Mouse (Mus musculus): ENCODE results near the gene Dnaaf3. TPM values are rescaled to one million over a fixed set of nuclear protein-coding genes. Genes with fewer than 3 reads are reported as not detected.
"Not testable (repeated sequence)": the region's sequence is repeated elsewhere in the genome, so short reads cannot be mapped to it uniquely, and the experiment has no call there.

Dnaaf3 gene
- total RNA-seq (2014; fragmentation: Nextera tagmentation) (1.6 and 2.8 TPM in 2 replicates), total RNA-seq (2017) (0.23 TPM in 1 of 2 replicates, not detected in the other)

DNA sequence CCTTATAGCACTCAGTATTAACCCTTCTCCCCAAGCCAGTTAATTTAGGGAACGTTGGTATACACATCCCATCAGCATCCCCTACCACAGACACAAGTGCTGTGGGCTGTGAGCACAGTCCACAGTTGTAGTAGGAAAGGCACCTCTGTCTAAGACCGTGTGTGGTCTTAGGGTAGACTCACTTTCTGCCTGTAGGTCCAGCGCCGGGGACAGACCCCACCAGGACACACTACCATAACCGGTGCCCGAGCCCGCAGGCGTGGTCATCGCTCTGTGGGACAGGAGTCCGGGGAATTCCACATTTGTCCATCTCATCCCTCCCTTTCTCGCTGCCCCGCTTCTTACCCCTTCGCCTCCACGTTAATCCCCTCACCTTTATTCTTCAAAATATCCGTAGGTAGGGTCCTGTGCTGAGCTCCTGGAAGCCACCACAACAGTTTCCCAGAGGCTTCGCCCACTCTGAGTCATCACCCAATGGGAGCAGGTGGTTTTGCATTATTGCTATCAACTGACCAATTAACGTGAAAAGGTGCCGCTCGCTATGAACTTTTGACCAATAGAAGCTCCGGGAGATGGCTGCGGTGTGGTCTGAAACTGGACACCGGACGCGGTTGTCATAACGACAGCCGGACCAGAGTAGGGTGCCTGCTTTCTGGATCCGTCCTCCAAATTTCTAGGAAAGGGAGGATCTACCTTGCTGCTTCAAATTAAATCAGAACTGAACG lies at the start of gene Dnaaf3:
Gene Dnaaf3 (minus strand): TSS at position 449 of the 725 bp plus-strand sequence.
- ATAC-seq (replicated peaks; ENCODE audit: low FRiP score, low TSS enrichment, poor library complexity, severe bottlenecking), result peak; percentile 91

- ATAC-seq (replicated peaks; ENCODE audit: low FRiP score, low TSS enrichment, poor library complexity, severe bottlenecking), result not testable (repeated sequence)
Measured at GRCm38 (mm10) chr7:4581481-4581880, 49.2 kb upstream of the Dnaaf3 start.

- ATAC-seq (replicated peaks; ENCODE audit: low FRiP score, low TSS enrichment, poor library complexity, severe bottlenecking), result not testable (repeated sequence)
Measured at GRCm38 (mm10) chr7:4572361-4572760, 40.1 kb upstream of the Dnaaf3 start.

DNA sequence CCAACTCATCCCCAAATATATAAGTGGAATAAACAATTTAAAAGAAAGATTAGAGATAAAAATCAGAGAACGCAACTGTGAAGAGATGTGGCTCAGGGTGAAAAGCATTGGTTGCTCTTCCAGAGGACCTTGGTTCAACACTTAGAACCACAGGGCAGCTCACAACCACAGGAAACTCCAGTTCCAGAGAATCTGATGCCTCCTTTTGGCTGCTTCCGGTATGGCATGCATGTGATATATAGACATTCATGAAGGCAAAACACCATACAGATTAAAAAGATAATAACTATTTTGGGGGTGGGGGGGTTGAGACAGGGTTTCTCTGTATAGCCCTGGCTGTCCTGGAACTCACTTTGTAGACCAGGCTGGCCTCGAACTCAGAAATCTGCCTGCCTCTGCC lies 30.4 kb upstream of the Dnaaf3 start:
- no peak for ATAC-seq (replicated peaks; ENCODE audit: low FRiP score, low TSS enrichment, poor library complexity, severe bottlenecking)

DNA sequence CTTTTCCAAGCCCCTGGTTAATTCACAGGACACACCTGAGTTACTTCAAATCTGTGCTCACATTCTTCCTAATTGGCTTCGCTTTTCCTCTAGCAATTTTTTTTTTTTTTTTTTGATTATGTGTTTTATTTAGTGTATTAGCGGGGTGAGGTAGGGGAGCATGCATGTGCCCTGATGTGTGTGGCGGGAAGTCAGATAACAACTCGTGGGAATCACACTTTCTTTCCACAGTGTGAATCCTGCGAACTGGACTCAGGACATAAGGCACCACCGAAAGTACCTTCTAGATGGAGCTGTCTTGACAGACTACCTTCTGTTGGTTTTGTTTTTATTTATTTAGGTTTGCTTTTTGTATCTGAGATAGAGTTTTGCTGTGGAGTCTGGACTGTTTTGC lies 24.9 kb upstream of the Dnaaf3 start:
- ATAC-seq (replicated peaks; ENCODE audit: low FRiP score, low TSS enrichment, poor library complexity, severe bottlenecking), result no peak

- ATAC-seq (replicated peaks; ENCODE audit: low FRiP score, low TSS enrichment, poor library complexity, severe bottlenecking), result peak; percentile 97
Measured at GRCm38 (mm10) chr7:4556256-4557166, 24.3 kb upstream of the Dnaaf3 start.

- peak; percentile 26 for ATAC-seq (replicated peaks; ENCODE audit: low FRiP score, low TSS enrichment, poor library complexity, severe bottlenecking)
Measured at GRCm38 (mm10) chr7:4547221-4547641, 15.0 kb upstream of the Dnaaf3 start, which contains the start of gene Syt5. TSS of gene Syt5 (minus strand) at chr7:4547541.

GRCm38 (mm10) chr7:4546591-4547131 lies 14.4 kb upstream of the Dnaaf3 start:
- ATAC-seq (replicated peaks; ENCODE audit: low FRiP score, low TSS enrichment, poor library complexity, severe bottlenecking), result peak; percentile 45; the same call in 1 of the 2 replicates

DNA sequence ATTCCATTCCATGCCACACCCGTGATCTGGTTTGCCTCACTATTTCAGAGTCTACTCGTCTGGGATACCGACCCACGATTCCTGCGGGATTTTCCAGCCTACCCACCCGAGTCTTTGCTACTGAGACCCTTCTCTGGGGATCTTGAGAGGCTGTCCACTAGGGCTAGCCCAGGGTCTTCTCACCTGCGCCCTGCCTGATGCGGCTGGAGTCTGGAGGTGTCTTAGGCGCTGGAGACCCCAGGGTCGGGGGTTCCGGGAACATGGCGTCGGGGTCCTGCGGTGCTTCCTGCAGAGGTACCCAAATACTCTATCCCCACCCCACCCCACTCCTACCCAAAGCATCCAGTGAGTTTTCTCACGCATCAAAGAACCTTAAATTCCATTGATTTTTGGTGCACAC lies 13.8 kb upstream of the Dnaaf3 start:
- ATAC-seq (replicated peaks; ENCODE audit: low FRiP score, low TSS enrichment, poor library complexity, severe bottlenecking), result no peak

DNA sequence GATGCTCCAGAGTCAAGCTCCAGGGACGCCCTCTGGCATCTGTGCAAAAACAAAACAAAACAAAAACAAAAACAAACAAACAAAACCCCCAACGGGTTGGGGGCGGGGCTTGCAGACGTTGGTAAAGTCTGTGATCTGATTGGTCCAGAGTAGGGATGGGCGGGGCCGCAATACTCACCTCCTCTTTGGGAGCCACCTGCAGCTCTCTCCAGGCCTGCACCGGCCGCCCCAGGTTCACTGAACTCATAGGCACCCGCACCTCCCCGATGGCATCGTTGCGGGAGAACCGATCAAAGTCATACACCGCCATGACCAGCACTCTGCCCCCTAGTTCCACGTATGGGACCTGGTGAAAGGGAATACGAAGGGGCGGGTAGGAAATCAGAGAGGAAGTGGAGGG lies 9.8 kb upstream of the Dnaaf3 start:
- no peak for ATAC-seq (replicated peaks; ENCODE audit: low FRiP score, low TSS enrichment, poor library complexity, severe bottlenecking)

- ATAC-seq (replicated peaks; ENCODE audit: low FRiP score, low TSS enrichment, poor library complexity, severe bottlenecking), result no peak
Measured at GRCm38 (mm10) chr7:4541344-4541743, 9.1 kb upstream of the Dnaaf3 start.

DNA sequence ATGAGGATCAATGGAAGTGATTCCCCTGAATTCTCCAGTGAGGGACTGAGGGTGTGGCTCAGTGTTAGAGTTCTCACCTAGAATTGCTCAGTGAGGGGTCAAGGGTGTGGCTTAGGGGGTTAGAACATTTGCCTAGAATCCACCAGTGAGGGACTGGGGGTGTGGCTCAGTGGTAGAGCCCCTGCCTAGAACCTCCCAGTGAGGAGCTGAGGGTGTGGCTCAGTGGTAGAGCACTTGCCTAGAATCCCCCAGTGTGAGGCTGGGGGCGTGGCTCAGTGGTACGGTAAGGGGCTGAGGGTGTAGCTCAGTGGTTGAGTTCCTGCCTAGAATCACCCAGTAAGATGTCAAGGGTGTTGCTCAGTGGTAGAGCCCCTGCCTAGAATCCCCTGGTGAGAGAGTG lies 6.8 kb upstream of the Dnaaf3 start:
- no peak for ATAC-seq (replicated peaks; ENCODE audit: low FRiP score, low TSS enrichment, poor library complexity, severe bottlenecking)

- no peak for ATAC-seq (replicated peaks; ENCODE audit: low FRiP score, low TSS enrichment, poor library complexity, severe bottlenecking)
Measured at GRCm38 (mm10) chr7:4537181-4537580, 4.9 kb upstream of the Dnaaf3 start.

- ATAC-seq (replicated peaks; ENCODE audit: low FRiP score, low TSS enrichment, poor library complexity, severe bottlenecking), result no peak
Measured at GRCm38 (mm10) chr7:4536369-4536768, 4.1 kb upstream of the Dnaaf3 start.

- not testable (repeated sequence) for ATAC-seq (replicated peaks; ENCODE audit: low FRiP score, low TSS enrichment, poor library complexity, severe bottlenecking)
Measured at GRCm38 (mm10) chr7:4530166-4530565, 2.1 kb downstream of the Dnaaf3 start.

GRCm38 (mm10) chr7:4527302-4527689 lies 5.0 kb downstream of the Dnaaf3 start:
- no peak for ATAC-seq (replicated peaks; ENCODE audit: low FRiP score, low TSS enrichment, poor library complexity, severe bottlenecking)

DNA sequence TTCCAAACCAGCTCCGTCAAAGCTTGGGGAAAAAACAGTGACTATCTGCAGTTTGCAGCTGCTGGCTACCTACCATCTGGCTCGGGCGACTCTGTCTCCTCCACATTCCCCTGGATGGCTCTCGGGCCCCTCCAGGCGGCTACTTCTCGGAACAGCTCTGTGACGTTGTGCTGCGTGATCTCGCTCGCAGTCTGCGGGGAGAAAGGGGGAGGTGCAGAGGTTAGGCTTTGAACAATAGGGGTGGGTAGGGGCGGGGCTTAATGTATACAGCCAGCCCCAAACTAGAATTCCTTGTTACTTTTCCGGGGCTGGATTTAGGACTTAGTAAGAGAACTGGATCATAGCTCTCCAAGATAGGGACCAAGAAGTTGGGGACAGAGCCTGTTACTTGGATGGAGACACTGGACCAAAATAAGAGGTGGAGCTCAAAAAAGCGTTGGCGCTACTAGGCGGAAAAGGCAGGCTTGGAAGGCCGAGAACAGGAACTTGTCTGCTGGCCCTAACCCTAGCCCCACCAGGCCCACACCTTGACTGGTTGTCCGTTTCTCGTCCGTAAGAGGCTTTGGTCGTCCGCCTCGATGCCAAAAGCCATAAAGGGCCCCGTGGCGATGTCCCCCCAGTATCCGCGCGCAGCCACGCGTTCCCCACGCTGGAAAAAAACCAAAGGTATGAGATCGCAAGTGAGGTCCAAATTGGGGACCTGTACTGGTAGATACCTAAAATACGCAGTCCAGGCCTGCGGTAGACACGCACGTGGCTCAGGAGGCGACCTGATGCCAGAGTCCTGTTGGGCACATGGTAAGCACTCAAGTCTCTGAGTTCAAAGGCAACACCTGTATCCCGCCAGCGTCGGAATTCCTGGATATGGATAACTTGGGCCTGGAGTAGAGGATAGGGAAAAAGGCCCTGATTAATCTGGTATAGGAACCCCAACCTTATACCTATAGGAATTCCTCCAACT lies 5.6 kb downstream of the Dnaaf3 start:
- peak; percentile 92 for ATAC-seq (replicated peaks; ENCODE audit: low FRiP score, low TSS enrichment, poor library complexity, severe bottlenecking)

DNA sequence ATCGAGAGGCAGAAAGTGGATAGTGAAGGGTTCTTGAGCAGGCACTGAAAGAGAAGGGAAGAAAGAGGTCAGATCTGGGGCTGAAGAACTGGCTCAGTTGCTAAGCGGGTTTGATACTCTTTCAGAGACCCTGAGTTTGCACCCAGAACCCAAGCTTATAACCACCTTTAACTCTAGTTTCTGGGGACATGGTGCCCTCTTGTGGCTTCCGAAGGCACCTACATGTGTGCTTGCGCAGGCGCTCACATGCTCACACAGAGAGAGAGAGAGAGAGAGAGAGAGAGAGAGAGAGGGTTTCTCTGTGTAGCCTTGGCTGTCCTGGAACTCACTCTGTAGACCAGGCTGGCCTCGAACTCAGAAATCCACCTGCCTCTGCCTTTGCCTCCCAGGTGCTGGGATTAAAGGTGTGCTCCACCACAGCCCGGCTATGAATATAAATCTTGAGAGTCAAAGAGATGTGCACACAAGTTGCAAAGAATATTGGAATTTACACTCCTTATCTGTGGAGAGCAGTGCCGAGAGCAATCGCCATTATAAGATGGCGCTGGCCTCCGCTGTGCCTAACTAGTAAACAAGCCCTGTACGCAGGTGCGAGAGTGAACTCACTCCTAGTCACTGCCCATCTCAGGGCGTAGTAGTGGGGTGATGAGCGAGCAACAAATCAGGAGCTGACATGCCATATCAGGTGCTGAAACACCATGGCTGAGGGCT lies 7.9 kb downstream of the Dnaaf3 start, which contains the start of gene Tnni3:
Gene Tnni3 (minus strand): TSS at position 18 of the 711 bp plus-strand sequence.
- not testable (repeated sequence) for ATAC-seq (replicated peaks; ENCODE audit: low FRiP score, low TSS enrichment, poor library complexity, severe bottlenecking)

Measured in megakaryocyte-erythroid progenitor cell, adult 5-6 weeks (primary cell).